Mouse (Mus musculus) stomach, embryonic 14.5 days (tissue): Measurements from ENCODE around the gene Nfx1. TPM values are rescaled to one million over a fixed set of nuclear protein-coding genes. Genes with fewer than 3 reads are reported as not detected.

ENCODE experiments used
- ATAC-seq: fragments of 200-750 bp; cut with Nextera tagmentation; 2 replicates; pipeline ENCODE4 v1.8.0; 2017; ENCODE audit warnings: low read depth, moderate TSS enrichment; ENCODE audit not compliant: insufficient number of reproducible peaks, insufficient read depth, low FRiP score
- H3K27ac ChIP-seq: fragments of 300-500 bp; sonication (generic); 2 replicates; pipeline ENCODE4 v1.5.1; 2014; ENCODE audit warnings: mild to moderate bottlenecking, low read length, moderate library complexity, mixed read lengths
- H3K27me3 ChIP-seq: fragments of 300-500 bp; sonication (generic); 2 replicates; pipeline ENCODE4 v1.6.1; 2014; ENCODE audit warnings: low read length, control low read depth, mixed read lengths; ENCODE audit not compliant: control insufficient read depth, insufficient read depth
- H3K36me3 ChIP-seq: fragments of 300-500 bp; sonication (generic); 2 replicates; pipeline ENCODE4 v1.6.1; 2014; ENCODE audit warnings: mild to moderate bottlenecking, control low read depth, low read length, moderate library complexity, mixed read lengths; ENCODE audit not compliant: control insufficient read depth, insufficient read depth
- H3K4me1 ChIP-seq: fragments of 300-500 bp; sonication (generic); 2 replicates; pipeline ENCODE4 v1.6.1; 2014; ENCODE audit warnings: low read length, control low read depth, mixed read lengths; ENCODE audit not compliant: control insufficient read depth, insufficient read depth
- H3K4me2 ChIP-seq: fragments of 300-500 bp; sonication (generic); replicated peaks from 2 replicates; pipeline ENCODE4 v1.6.1; 2014; ENCODE audit warnings: low read depth, low read length, control low read depth
- H3K4me3 ChIP-seq: fragments of 300-500 bp; sonication (generic); 2 replicates; pipeline ENCODE4 v1.5.1; 2014; ENCODE audit warnings: low read depth, low read length, control low read depth
- H3K9ac ChIP-seq: fragments of 300-500 bp; sonication (generic); replicated peaks from 2 replicates; pipeline ENCODE4 v1.6.1; 2014; ENCODE audit warnings: low read depth, mild to moderate bottlenecking, control low read depth, low read length, moderate library complexity, mixed read lengths
- H3K9me3 ChIP-seq: fragments of 300-500 bp; sonication (generic); 2 replicates; pipeline ENCODE4 v1.6.1; 2016; ENCODE audit warnings: low read depth, low read length, control low read depth; ENCODE audit not compliant: control insufficient read depth
- WGBS: fragments of 180-500 bp; shearing (Covaris S2); extraction: QIAGEN DNeasy Blood & Tissue Kit; methylation state at CpG from one replicate; pipeline ENCODE4 v1.1.7; 2014; 5-methylcytosine and 5-hydroxymethylcytosine counted together
- microRNA-seq: library from miRNA; unstranded; fragments of <30 nt; microRNA quantifications from one replicate; pipeline ENCODE4, GENCODE M21; 2016
- polyA plus RNA-seq: library from polyadenylated mRNA; unstranded; fragments of >200 nt; fragmentation: Nextera tagmentation; extraction: Ambion mirVana; gene quantifications from 2 replicates; pipeline ENCODE4 v1.2.1, GENCODE M21; 2014

The Nfx1 gene
- polyA plus RNA-seq, 1 experiment from 2014 or later, result 112 TPM

- H3K4me2 ChIP-seq, result no peak overlapping the region
- no peaks in the 10 kb centered on the region for H3K9me3 ChIP-seq
- H3K4me3 ChIP-seq, result no peak overlapping the region
- H3K36me3 ChIP-seq, result no peaks in the 10 kb centered on the region
- H3K9ac ChIP-seq, result no peak overlapping the region
- H3K4me1 ChIP-seq, result no peaks in the 10 kb centered on the region
- ATAC-seq, result no peak
- no peaks in the 10 kb centered on the region for H3K27me3 ChIP-seq
- 80% methylated on average over 6 of the region's 6 CpGs for WGBS
- H3K27ac ChIP-seq, result no peak overlapping the region
Observed at GRCm38 (mm10) chr4:41074461-41074860, 103.8 kb downstream of the Nfx1 start.

Small RNA genes lying within 50 kb of the gene (microRNA-seq; reads per million reads assigned to microRNA genes)
- 3.6 reads per million, percentile 8 among the genes with 10 or more reads in this experiment for gene Mir3094

Other genes starting within 250 kb of the Nfx1 start
- 370 and 388 TPM in 2 replicates for gene Dnaja1, start 248.8 kb upstream of the Nfx1 start, polyA plus RNA-seq
- 146 TPM in 2 replicates for gene Smu1, start 213.0 kb upstream of the Nfx1 start, polyA plus RNA-seq
- 53.4 and 55.6 TPM in 2 replicates for gene B4galt1, start 116.9 kb upstream of the Nfx1 start, polyA plus RNA-seq
- 1.6 TPM in 1 of 2 replicates, not detected in the other for gene Spink4, start 50.9 kb upstream of the Nfx1 start, polyA plus RNA-seq
- gene Bag1, start 22.6 kb upstream of the Nfx1 start, polyA plus RNA-seq, result 209 and 231 TPM in 2 replicates
- 99.3 and 103 TPM in 2 replicates for gene Chmp5, start 22.5 kb upstream of the Nfx1 start, polyA plus RNA-seq
- gene Aqp7, start 77.2 kb downstream of the Nfx1 start, polyA plus RNA-seq, result 0.22 and 0.43 TPM in 2 replicates
- gene Aqp3, start 127.3 kb downstream of the Nfx1 start, polyA plus RNA-seq, result 27.3 and 36.0 TPM in 2 replicates
- 22.5 and 26.1 TPM in 2 replicates for gene Nol6, start 153.5 kb downstream of the Nfx1 start, polyA plus RNA-seq
- 85.7 and 87.5 TPM in 2 replicates for gene Ube2r2, start 164.8 kb downstream of the Nfx1 start, polyA plus RNA-seq